Mouse (Mus musculus): ENCODE results near the gene Atxn2. TPM values are rescaled to one million over a fixed set of nuclear protein-coding genes. Genes with fewer than 3 reads are reported as not detected.

Atxn2 gene
- total and polyA plus RNA-seq, 2 experiments, result 58.5 to 92.8 TPM

DNA sequence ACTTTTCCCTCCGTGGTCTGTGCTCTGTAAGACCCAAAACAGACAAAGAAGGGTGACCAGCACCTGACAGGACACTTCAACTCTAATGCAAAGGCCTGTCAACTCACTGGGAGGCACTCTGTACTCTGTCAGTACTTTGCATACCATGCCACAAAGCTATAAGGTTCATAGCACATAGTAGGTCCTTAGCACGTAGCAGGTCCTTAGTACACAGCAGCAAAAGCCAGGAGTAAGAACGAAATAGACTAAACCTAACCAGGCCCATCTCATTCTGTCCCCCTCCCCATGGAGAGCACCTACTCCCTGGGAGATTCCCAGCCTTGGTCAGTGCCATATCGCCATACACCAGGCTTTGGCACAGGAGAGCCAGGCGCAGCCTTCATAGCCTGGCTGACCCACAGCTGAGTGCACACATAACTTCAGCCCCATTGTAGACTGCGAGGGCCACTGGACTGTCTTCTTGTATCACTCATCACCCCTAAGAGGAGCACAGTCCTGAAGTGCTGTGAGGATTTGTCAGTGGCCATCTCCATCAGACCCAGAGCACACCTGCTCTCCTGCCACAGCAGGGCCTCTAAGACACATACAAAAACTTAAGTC, 120.0 kb downstream of the Atxn2 start:
- 86% methylated on average over 6 of the region's 6 CpGs for WGBS
- no peak for TF ChIP-seq POLR2A (IDR thresholded peaks at IDR 0.05; ENCODE audit: extremely low read depth, insufficient read depth, low read length)
- TF ChIP-seq CTCF (IDR thresholded peaks at IDR 0.05; ENCODE audit: low read depth, low read length), result no peak
- peaks cover 14% of the 10 kb centered on the region; the same call in 1 of the 2 replicates for H3K36me3 ChIP-seq (ENCODE audit: control insufficient read depth, insufficient read depth, low read length)
- H3K4me1 ChIP-seq (ENCODE audit: control insufficient read depth, insufficient read depth, low read length), result peaks cover 28% of the 10 kb centered on the region
- no peak overlapping the region for H3K9ac ChIP-seq (ENCODE audit: low read depth, low read length)
- peaks cover 82% of the 10 kb centered on the region for H3K79me2 ChIP-seq (ENCODE audit: control insufficient read depth, insufficient read depth, low read length)
- no peaks in the 10 kb centered on the region for H3K27me3 ChIP-seq (ENCODE audit: control insufficient read depth, insufficient read depth, low read length)
- no peak overlapping the region for H3K27ac ChIP-seq (replicated peaks; ENCODE audit: insufficient read depth, low read depth, low read length)
- no peak overlapping the region for H3K4me3 ChIP-seq (ENCODE audit: insufficient read depth, low read depth, low read length)
- DNase-seq (ENCODE audit: extremely low read depth, low read depth, low spot score), result no peak

DNA sequence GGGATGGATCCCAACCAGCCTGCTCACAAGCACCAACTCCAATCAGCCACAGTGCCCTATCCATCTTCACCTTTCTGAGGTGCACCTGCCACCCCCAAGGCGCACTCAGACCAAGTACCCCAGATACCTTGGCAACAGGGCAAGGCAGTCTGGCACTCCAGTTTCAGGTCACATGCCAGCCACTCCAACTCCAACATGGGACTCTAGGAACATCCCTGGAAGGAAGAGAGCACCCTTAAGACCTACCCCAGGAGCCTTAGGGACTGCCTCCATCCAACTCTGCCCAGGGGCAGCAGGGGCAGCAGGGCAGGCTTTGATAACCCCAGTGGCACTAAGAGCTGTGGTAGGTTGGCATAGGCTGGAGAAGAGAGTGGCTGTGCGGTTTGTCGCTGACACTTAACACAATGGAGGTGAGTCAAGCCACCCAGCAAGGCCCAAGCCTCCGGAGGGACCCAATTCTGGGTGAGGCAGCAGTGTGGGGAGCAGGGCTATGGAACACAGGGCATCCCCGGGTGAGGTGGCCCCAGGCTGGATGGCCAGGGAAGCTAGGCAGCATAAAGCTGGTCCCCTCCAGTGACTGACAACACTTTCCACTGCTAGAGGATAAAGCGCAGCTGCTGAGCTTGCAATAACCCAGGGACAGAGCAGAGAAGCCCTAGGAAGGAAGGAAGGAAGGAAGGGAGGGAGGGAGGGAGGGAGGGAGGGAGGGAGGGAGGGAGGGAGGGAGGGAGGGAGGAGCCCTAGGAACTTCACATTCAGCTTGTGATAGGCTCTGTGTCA, 121.4 kb downstream of the Atxn2 start:
- TF ChIP-seq CTCF (IDR thresholded peaks at IDR 0.05; ENCODE audit: low read depth, low read length), result no peak
- Histone ChIP-seq H3K9ac (ENCODE audit: low read depth, low read length) (no peak overlapping the region), H3K27me3 (ENCODE audit: control insufficient read depth, insufficient read depth, low read length) (no peaks in the 10 kb centered on the region), H3K27ac (replicated peaks; ENCODE audit: insufficient read depth, low read depth, low read length) (peak overlapping the region; percentile 9; the same call in 1 of the 2 replicates), H3K4me1 (ENCODE audit: control insufficient read depth, insufficient read depth, low read length) (peaks cover 31% of the 10 kb centered on the region), H3K4me3 (ENCODE audit: insufficient read depth, low read depth, low read length) (peak overlapping the region; percentile 9; the same call in 1 of the 2 replicates), H3K36me3 (ENCODE audit: control insufficient read depth, insufficient read depth, low read length) (peaks cover 8% of the 10 kb centered on the region; the same call in 1 of the 2 replicates), H3K79me2 (ENCODE audit: control insufficient read depth, insufficient read depth, low read length) (peaks cover 82% of the 10 kb centered on the region)
- DNase-seq (ENCODE audit: extremely low read depth, low read depth, low spot score), result no peak
- 71% methylated on average over 6 of the region's 6 CpGs for WGBS

DNA sequence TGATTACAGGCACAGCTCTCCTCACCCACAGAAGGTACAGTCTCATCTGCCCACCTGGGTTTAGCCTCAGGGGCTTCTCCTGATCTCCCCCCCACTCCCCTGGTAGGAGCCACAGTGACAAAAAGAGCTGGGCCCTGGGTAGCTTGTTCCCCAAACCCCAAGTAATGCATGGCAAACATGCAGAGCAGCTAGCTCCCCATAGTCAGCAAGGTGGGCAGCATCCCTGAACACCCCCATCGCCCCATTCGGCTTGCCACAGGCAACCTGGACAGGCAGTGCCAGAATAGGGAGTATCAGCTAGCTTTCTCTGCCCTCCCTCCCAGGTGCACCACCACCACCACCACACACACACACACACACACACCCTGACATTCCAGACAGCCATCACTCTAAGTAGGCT, 122.0 kb downstream of the Atxn2 start:
- peaks cover 33% of the 10 kb centered on the region for H3K4me1 ChIP-seq (ENCODE audit: control insufficient read depth, insufficient read depth, low read length)
- 94% methylated on average over 2 of the region's 2 CpGs for WGBS
- peaks cover 2% of the 10 kb centered on the region; the same call in 1 of the 2 replicates for H3K36me3 ChIP-seq (ENCODE audit: control insufficient read depth, insufficient read depth, low read length)
- H3K79me2 ChIP-seq (ENCODE audit: control insufficient read depth, insufficient read depth, low read length), result peaks cover 77% of the 10 kb centered on the region
- H3K27me3 ChIP-seq (ENCODE audit: control insufficient read depth, insufficient read depth, low read length), result no peaks in the 10 kb centered on the region
- TF ChIP-seq POLR2A (IDR thresholded peaks at IDR 0.05; ENCODE audit: extremely low read depth, insufficient read depth, low read length) (no peak), CTCF (IDR thresholded peaks at IDR 0.05; ENCODE audit: low read depth, low read length) (no peak)
- H3K27ac ChIP-seq (replicated peaks; ENCODE audit: insufficient read depth, low read depth, low read length), result peak overlapping the region; percentile 47
- no peak overlapping the region for H3K4me3 ChIP-seq (ENCODE audit: insufficient read depth, low read depth, low read length)
- H3K9ac ChIP-seq (ENCODE audit: low read depth, low read length), result peak overlapping the region; percentile 20
- DNase-seq (ENCODE audit: extremely low read depth, low read depth, low spot score), result no peak

DNA sequence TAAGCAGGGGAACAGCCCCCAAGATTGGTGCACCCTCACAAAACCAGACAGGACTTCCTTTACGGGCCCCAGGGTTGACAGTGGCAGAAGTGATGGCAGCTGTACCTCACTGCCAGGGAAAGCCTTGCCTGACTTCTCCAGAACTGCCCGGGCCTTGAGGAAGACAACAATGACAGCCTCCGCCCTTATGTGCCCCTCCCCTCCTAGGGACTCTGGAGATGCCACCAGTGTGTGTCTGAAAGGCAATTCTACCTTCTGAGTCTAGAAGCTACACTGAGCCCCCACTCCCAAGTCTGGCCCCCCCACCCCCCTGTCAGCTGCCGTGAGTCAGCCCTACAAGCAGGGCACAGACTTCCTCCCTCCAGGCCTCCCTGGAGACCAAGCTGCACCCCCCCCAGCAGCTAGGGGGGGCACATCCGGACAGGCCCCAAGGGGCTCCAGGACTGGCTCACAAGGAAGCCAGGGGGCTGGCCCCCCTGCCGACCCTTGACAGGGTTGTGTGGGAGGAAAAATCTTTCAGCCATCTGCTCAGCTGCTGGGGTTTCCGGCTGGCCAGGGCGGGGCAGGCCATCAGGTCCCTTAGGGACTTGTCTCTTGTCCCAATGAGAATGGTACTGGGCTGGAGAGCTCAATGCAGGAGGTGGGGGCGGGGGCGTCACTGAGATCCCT, 122.6 kb downstream of the Atxn2 start:
- H3K27ac ChIP-seq (replicated peaks; ENCODE audit: insufficient read depth, low read depth, low read length), result peak overlapping the region; percentile 47
- peak overlapping the region; percentile 23; the same call in 1 of the 2 replicates for H3K4me3 ChIP-seq (ENCODE audit: insufficient read depth, low read depth, low read length)
- peaks cover 71% of the 10 kb centered on the region for H3K79me2 ChIP-seq (ENCODE audit: control insufficient read depth, insufficient read depth, low read length)
- no peak for DNase-seq (ENCODE audit: extremely low read depth, low read depth, low spot score)
- H3K9ac ChIP-seq (ENCODE audit: low read depth, low read length), result peak overlapping the region; percentile 30
- no peak for TF ChIP-seq POLR2A (IDR thresholded peaks at IDR 0.05; ENCODE audit: extremely low read depth, insufficient read depth, low read length)
- TF ChIP-seq CTCF (IDR thresholded peaks at IDR 0.05; ENCODE audit: low read depth, low read length), result no peak
- H3K27me3 ChIP-seq (ENCODE audit: control insufficient read depth, insufficient read depth, low read length), result no peaks in the 10 kb centered on the region
- no peaks in the 10 kb centered on the region for H3K36me3 ChIP-seq (ENCODE audit: control insufficient read depth, insufficient read depth, low read length)
- H3K4me1 ChIP-seq (ENCODE audit: control insufficient read depth, insufficient read depth, low read length), result peaks cover 33% of the 10 kb centered on the region
- 63% methylated on average over 10 of the region's 10 CpGs for WGBS

GRCm38 (mm10) chr5:121834241-121834606, 123.1 kb downstream of the Atxn2 start:
- H3K4me1 ChIP-seq (ENCODE audit: control insufficient read depth, insufficient read depth, low read length), result peaks cover 33% of the 10 kb centered on the region
- H3K27me3 ChIP-seq (ENCODE audit: control insufficient read depth, insufficient read depth, low read length), result no peaks in the 10 kb centered on the region

More at GRCm38 (mm10) chr5:121834241-121834606, 123.1 kb downstream of the Atxn2 start:
- no peak for DNase-seq (ENCODE audit: extremely low read depth, low read depth, low spot score)
- Histone ChIP-seq H3K79me2 (ENCODE audit: control insufficient read depth, insufficient read depth, low read length) (peaks cover 66% of the 10 kb centered on the region), H3K36me3 (ENCODE audit: control insufficient read depth, insufficient read depth, low read length) (no peaks in the 10 kb centered on the region), H3K27ac (replicated peaks; ENCODE audit: insufficient read depth, low read depth, low read length) (peak overlapping the region; percentile 33), H3K4me3 (ENCODE audit: insufficient read depth, low read depth, low read length) (peak overlapping the region; percentile 23; the same call in 1 of the 2 replicates), H3K9ac (ENCODE audit: low read depth, low read length) (peak overlapping the region; percentile 16)
- WGBS, result 71% methylated on average over 7 of the region's 7 CpGs
- TF ChIP-seq CTCF (IDR thresholded peaks at IDR 0.05; ENCODE audit: low read depth, low read length) (no peak), POLR2A (IDR thresholded peaks at IDR 0.05; ENCODE audit: extremely low read depth, insufficient read depth, low read length) (no peak)
